Mouse (Mus musculus): ENCODE data around the gene Gm7029.
"Not testable (repeated sequence)": the region's sequence is repeated elsewhere in the genome, so short reads cannot be mapped to it uniquely, and the experiment has no call there.

The Gm7029 gene

GRCm38 (mm10) chr17:33873537-33873936 lies at the start of gene Gm7029:
Gm7029 (plus strand) TSS chr17:33873837.
- not testable (repeated sequence) for DNase-seq (ENCODE audit: low spot score)

- DNase-seq (ENCODE audit: low spot score) = peak; percentile 95
Observed at GRCm38 (mm10) chr17:33824084-33824996, 49.3 kb upstream of the Gm7029 start, which contains the start of the genes Rps28 and Ndufa7. Rps28 (minus strand) TSS chr17:33824562. Ndufa7 (plus strand) TSS chr17:33824572.

GRCm38 (mm10) chr17:33824997-33825330 lies 48.7 kb upstream of the Gm7029 start:
- not testable (repeated sequence) for DNase-seq (ENCODE audit: low spot score)

GRCm38 (mm10) chr17:33825462-33825861 lies 48.2 kb upstream of the Gm7029 start:
- no peak for DNase-seq (ENCODE audit: low spot score)

GRCm38 (mm10) chr17:33826850-33827249 lies 46.8 kb upstream of the Gm7029 start:
- peak; percentile 51 for DNase-seq (ENCODE audit: low spot score)

GRCm38 (mm10) chr17:33828892-33829291 lies 44.7 kb upstream of the Gm7029 start:
- DNase-seq (ENCODE audit: low spot score) = no peak

GRCm38 (mm10) chr17:33829561-33829960 lies 44.1 kb upstream of the Gm7029 start:
- DNase-seq (ENCODE audit: low spot score) = no peak

GRCm38 (mm10) chr17:33842966-33843795 lies 30.5 kb upstream of the Gm7029 start, which contains the start of gene Cd320:
Cd320 (plus strand) TSS chr17:33843091.
- DNase-seq (ENCODE audit: low spot score) = peak; percentile 88

GRCm38 (mm10) chr17:33844196-33844595 lies 29.4 kb upstream of the Gm7029 start:
- DNase-seq (ENCODE audit: low spot score) = no peak

- DNase-seq (ENCODE audit: low spot score) = no peak
Observed at GRCm38 (mm10) chr17:33848139-33848538, 25.5 kb upstream of the Gm7029 start.

GRCm38 (mm10) chr17:33851331-33851730 lies 22.3 kb upstream of the Gm7029 start:
- no peak for DNase-seq (ENCODE audit: low spot score)

GRCm38 (mm10) chr17:33857816-33858215 lies 15.8 kb upstream of the Gm7029 start:
- DNase-seq (ENCODE audit: low spot score) = no peak

GRCm38 (mm10) chr17:33865330-33866030 lies 8.2 kb upstream of the Gm7029 start:
- peak; percentile 80 for DNase-seq (ENCODE audit: low spot score)

- DNase-seq (ENCODE audit: low spot score) = no peak
Observed at GRCm38 (mm10) chr17:33874411-33874810, 774 bp downstream of the Gm7029 start.

- not testable (repeated sequence) for DNase-seq (ENCODE audit: low spot score)
Observed at GRCm38 (mm10) chr17:33875797-33876196, 2.2 kb downstream of the Gm7029 start.

- DNase-seq (ENCODE audit: low spot score) = not testable (repeated sequence)
Observed at GRCm38 (mm10) chr17:33884320-33884719, 10.7 kb downstream of the Gm7029 start.

- DNase-seq (ENCODE audit: low spot score) = not testable (repeated sequence)
Observed at GRCm38 (mm10) chr17:33887802-33888201, 14.2 kb downstream of the Gm7029 start.

GRCm38 (mm10) chr17:33888230-33888629 lies 14.6 kb downstream of the Gm7029 start:
- DNase-seq (ENCODE audit: low spot score) = not testable (repeated sequence)

- DNase-seq (ENCODE audit: low spot score) = not testable (repeated sequence)
Observed at GRCm38 (mm10) chr17:33889941-33890532, 16.4 kb downstream of the Gm7029 start.

- DNase-seq (ENCODE audit: low spot score) = peak; percentile 99
Observed at GRCm38 (mm10) chr17:33890533-33891059, 17.0 kb downstream of the Gm7029 start, which contains the start of gene Kifc1. Kifc1 (minus strand) TSS chr17:33890661.

GRCm38 (mm10) chr17:33891357-33891756 lies 17.7 kb downstream of the Gm7029 start:
- no peak for DNase-seq (ENCODE audit: low spot score)
